Mouse (Mus musculus) myocyte (in vitro differentiated cells): ENCODE results near the gene H2-Ob. TPM values are rescaled to one million over a fixed set of nuclear protein-coding genes. Genes with fewer than 3 reads are reported as not detected.

Experiments
- H3K27me3 ChIP-seq: one replicate; pipeline ENCODE4 v1.6.1; 2011; ENCODE audit not compliant: control insufficient read depth, insufficient read depth, insufficient read length
- H3K36me3 ChIP-seq: one replicate; pipeline ENCODE4 v1.6.1; 2011; ENCODE audit not compliant: control insufficient read depth, insufficient read depth
- H3K4me2 ChIP-seq: one replicate; pipeline ENCODE4 v1.6.1; 2011; ENCODE audit warnings: low read depth, control low read depth
- H3K4me3 ChIP-seq: one replicate; pipeline ENCODE4 v1.5.1; 2011; ENCODE audit warnings: mild to moderate bottlenecking, control low read depth, moderate library complexity
- H3K79me2 ChIP-seq: one replicate; pipeline ENCODE4 v1.6.1; 2011; ENCODE audit not compliant: control insufficient read depth, insufficient read depth
- H3ac ChIP-seq: one replicate; pipeline ENCODE4 v1.6.1; 2011; ENCODE audit not compliant: control insufficient read depth, insufficient read length
- CEBPB ChIP-seq: IDR thresholded peaks from 2 replicates; pipeline ENCODE4 v1.6.1; 2011; ENCODE audit warnings: mild to moderate bottlenecking, moderate library complexity; ENCODE audit not compliant: poor library complexity, insufficient read depth, severe bottlenecking
- E2F4 ChIP-seq: IDR thresholded peaks from one replicate; pipeline ENCODE4 v1.6.1; 2011; ENCODE audit warnings: mild to moderate bottlenecking, control low read depth, moderate library complexity; ENCODE audit not compliant: insufficient read depth
- MAX ChIP-seq: IDR thresholded peaks from one replicate; pipeline ENCODE4 v1.6.1; 2011; ENCODE audit warnings: low read depth, mild to moderate bottlenecking, control low read depth
- MYOD1 ChIP-seq, 3 experiments: IDR thresholded peaks; one replicate each; pipeline ENCODE4 v1.6.1; 2011; ENCODE audit warnings: control low read depth in 2 of 3, low read depth in 2 of 3, mild to moderate bottlenecking in 2 of 3, moderate library complexity in 1 of 3; ENCODE audit not compliant: insufficient read length in 2 of 3, control insufficient read depth in 1 of 3
- MYOG ChIP-seq, 3 experiments: IDR thresholded peaks; one replicate each; pipeline ENCODE4 v1.6.1; 2011; ENCODE audit warnings: control low read depth in 2 of 3, low read depth in 2 of 3, mild to moderate bottlenecking in 2 of 3; ENCODE audit not compliant: insufficient read length in 2 of 3, control insufficient read depth in 1 of 3, insufficient read depth in 1 of 3
- POLR2A ChIP-seq: IDR thresholded peaks from one replicate; pipeline ENCODE4 v1.6.1; 2011; ENCODE audit warnings: low read depth, mild to moderate bottlenecking, control low read depth, moderate library complexity; ENCODE audit not compliant: insufficient read length
- POLR2AphosphoS2 ChIP-seq: IDR thresholded peaks from one replicate; pipeline ENCODE4 v1.6.1; 2011; ENCODE audit warnings: low read depth, control low read depth; ENCODE audit not compliant: insufficient read length
- REST ChIP-seq: IDR thresholded peaks from one replicate; pipeline ENCODE4 v1.6.1; 2011; ENCODE audit warnings: mild to moderate bottlenecking, control low read depth, moderate library complexity; ENCODE audit not compliant: insufficient read depth, insufficient read length
- SRF ChIP-seq: IDR thresholded peaks from one replicate; pipeline ENCODE4 v1.6.1; 2011; ENCODE audit warnings: low read depth; ENCODE audit not compliant: control insufficient read depth, insufficient read length
- TCF12 ChIP-seq: IDR thresholded peaks from one replicate; pipeline ENCODE4 v1.6.1; 2011; ENCODE audit warnings: mild to moderate bottlenecking, control low read depth; ENCODE audit not compliant: poor library complexity, insufficient read depth, severe bottlenecking
- TCF3 ChIP-seq: IDR thresholded peaks from one replicate; pipeline ENCODE4 v1.6.1; 2011; ENCODE audit warnings: low read depth, control low read depth; ENCODE audit not compliant: insufficient read length
- USF1 ChIP-seq: IDR thresholded peaks from one replicate; pipeline ENCODE4 v1.6.1; 2011; ENCODE audit warnings: low read depth, mild to moderate bottlenecking, control low read depth, moderate library complexity
- polyA plus RNA-seq: library from polyadenylated mRNA; unstranded; fragments of >200 nt; fragmentation: generic; extraction: Trizol; gene quantifications from one replicate; pipeline ENCODE4 v1.2.1, GENCODE M21; 2012; ENCODE audit warnings: missing spikeins

The H2-Ob gene
- polyA plus RNA-seq, 1 experiment: not detected

GRCm38 (mm10) chr17:34236691-34237090, 2.0 kb upstream of the H2-Ob start:
- H3ac ChIP-seq: no peak overlapping the region
- H3K79me2 ChIP-seq: no peaks in the 10 kb centered on the region
- no peak overlapping the region for H3K4me3 ChIP-seq
- TF ChIP-seq POLR2A (no peak), REST (no peak), E2F4 (no peak), MAX (no peak), TCF12 (no peak), TCF3 (no peak), USF1 (no peak), POLR2AphosphoS2 (no peak), MYOD1 (IDR thresholded peaks at IDR 0.05; ENCODE audit: control insufficient read depth in 1 of 3, insufficient read length in 2 of 3, low read depth in 2 of 3) (no peak), CEBPB (no peak), SRF (no peak), MYOG (IDR thresholded peaks at IDR 0.05; ENCODE audit: control insufficient read depth in 1 of 3, insufficient read depth in 1 of 3, insufficient read length in 2 of 3, low read depth in 2 of 3) (no peak)
- H3K36me3 ChIP-seq: no peaks in the 10 kb centered on the region
- peaks cover 10% of the 10 kb centered on the region for H3K27me3 ChIP-seq
- H3K4me2 ChIP-seq: no peak overlapping the region

- no peaks in the 10 kb centered on the region for H3K79me2 ChIP-seq
- no peak overlapping the region for H3K4me2 ChIP-seq
- H3ac ChIP-seq: no peak overlapping the region
- no peaks in the 10 kb centered on the region for H3K36me3 ChIP-seq
- no peak for TF ChIP-seq MAX
- peaks cover 10% of the 10 kb centered on the region for H3K27me3 ChIP-seq
- no peak overlapping the region for H3K4me3 ChIP-seq
Measured at GRCm38 (mm10) chr17:34237741-34238140, 962 bp upstream of the H2-Ob start.

- no peak overlapping the region for H3K4me2 ChIP-seq
- H3K27me3 ChIP-seq: peaks cover 5% of the 10 kb centered on the region
- no peaks in the 10 kb centered on the region for H3K36me3 ChIP-seq
- no peak overlapping the region for H3ac ChIP-seq
- no peaks in the 10 kb centered on the region for H3K79me2 ChIP-seq
- no peak overlapping the region for H3K4me3 ChIP-seq
- no peak for TF ChIP-seq POLR2A
- no peak for TF ChIP-seq MYOD1 (IDR thresholded peaks at IDR 0.05; ENCODE audit: control insufficient read depth in 1 of 3, insufficient read length in 2 of 3, low read depth in 2 of 3)
- TF ChIP-seq SRF: no peak
- no peak for TF ChIP-seq POLR2AphosphoS2
- no peak for TF ChIP-seq E2F4
- no peak for TF ChIP-seq MAX
- no peak for TF ChIP-seq TCF12
- TF ChIP-seq USF1: no peak
- TF ChIP-seq MYOG (IDR thresholded peaks at IDR 0.05; ENCODE audit: control insufficient read depth in 1 of 3, insufficient read depth in 1 of 3, insufficient read length in 2 of 3, low read depth in 2 of 3): no peak
- TF ChIP-seq REST: no peak
- TF ChIP-seq TCF3: no peak
- no peak for TF ChIP-seq CEBPB
Measured at GRCm38 (mm10) chr17:34239601-34240041, 918 bp downstream of the H2-Ob start.

- Histone ChIP-seq H3K4me2 (no peak overlapping the region), H3ac (no peak overlapping the region), H3K36me3 (no peaks in the 10 kb centered on the region), H3K27me3 (peaks cover 5% of the 10 kb centered on the region), H3K4me3 (no peak overlapping the region), H3K79me2 (no peaks in the 10 kb centered on the region)
- TF ChIP-seq REST (no peak), USF1 (no peak), SRF (no peak), CEBPB (no peak), MAX (no peak)
Measured at GRCm38 (mm10) chr17:34240366-34240765, 1.7 kb downstream of the H2-Ob start.

GRCm38 (mm10) chr17:34240916-34241315, 2.2 kb downstream of the H2-Ob start:
- TF ChIP-seq POLR2AphosphoS2: no peak
- no peak for TF ChIP-seq MYOG (IDR thresholded peaks at IDR 0.05; ENCODE audit: control insufficient read depth in 1 of 3, insufficient read depth in 1 of 3, insufficient read length in 2 of 3, low read depth in 2 of 3)
- no peak for TF ChIP-seq POLR2A
- TF ChIP-seq REST: no peak
- TF ChIP-seq TCF3: no peak
- no peak for TF ChIP-seq TCF12
- no peak for TF ChIP-seq MAX
- TF ChIP-seq MYOD1 (IDR thresholded peaks at IDR 0.05; ENCODE audit: control insufficient read depth in 1 of 3, insufficient read length in 2 of 3, low read depth in 2 of 3): no peak
- no peak for TF ChIP-seq USF1
- no peak for TF ChIP-seq E2F4
- TF ChIP-seq SRF: no peak
- no peak for TF ChIP-seq CEBPB
- Histone ChIP-seq H3ac (no peak overlapping the region), H3K79me2 (no peaks in the 10 kb centered on the region), H3K4me2 (no peak overlapping the region), H3K4me3 (no peak overlapping the region), H3K27me3 (peaks cover 3% of the 10 kb centered on the region), H3K36me3 (no peaks in the 10 kb centered on the region)
